Mouse (Mus musculus) midbrain, embryonic 15.5 days (tissue): Measurements from ENCODE around the gene Loxl1. TPM values are rescaled to one million over a fixed set of nuclear protein-coding genes. Genes with fewer than 3 reads are reported as not detected.
A peak's percentile ranks its signal among the peaks of the same experiment; 100 is the strongest.

Experiments
- ATAC-seq: fragments of 200-750 bp; cut with Nextera tagmentation; replicated peaks from 2 replicates; pipeline ENCODE4 v1.8.0; 2017; ENCODE audit warnings: moderate TSS enrichment
- H3K27ac ChIP-seq: fragments of 300-500 bp; sonication (generic); 2 replicates; pipeline ENCODE4 v1.5.1; 2015; ENCODE audit warnings: mild to moderate bottlenecking, inconsistent platforms
- H3K27me3 ChIP-seq: fragments of 300-500 bp; sonication (generic); replicated peaks from 2 replicates; pipeline ENCODE4 v1.6.1; 2015; ENCODE audit warnings: inconsistent platforms
- H3K36me3 ChIP-seq: fragments of 300-500 bp; sonication (generic); replicated peaks from 2 replicates; pipeline ENCODE4 v1.6.1; 2015; ENCODE audit warnings: inconsistent platforms
- H3K4me1 ChIP-seq: fragments of 300-500 bp; sonication (generic); 2 replicates; pipeline ENCODE4 v1.6.1; 2015; ENCODE audit warnings: inconsistent platforms
- H3K4me2 ChIP-seq: fragments of 300-500 bp; sonication (generic); 2 replicates; pipeline ENCODE4 v1.6.1; 2015; ENCODE audit warnings: inconsistent platforms, mild to moderate bottlenecking, moderate library complexity
- H3K4me3 ChIP-seq: fragments of 300-500 bp; sonication (generic); 2 replicates; pipeline ENCODE4 v1.5.1; 2015; ENCODE audit warnings: mild to moderate bottlenecking, inconsistent platforms
- H3K9ac ChIP-seq: fragments of 300-500 bp; sonication (generic); 2 replicates; pipeline ENCODE4 v1.6.1; 2015; ENCODE audit warnings: mild to moderate bottlenecking, inconsistent platforms
- H3K9me3 ChIP-seq: fragments of 300-500 bp; sonication (generic); 2 replicates; pipeline ENCODE4 v1.6.1; 2016; ENCODE audit warnings: inconsistent platforms
- WGBS: fragments of 180-500 bp; shearing (Covaris S2); methylation state at CpG from one replicate; pipeline ENCODE4 v1.1.7; 2015; ENCODE audit warnings: mixed read lengths; 5-methylcytosine and 5-hydroxymethylcytosine counted together
- polyA plus RNA-seq: library from polyadenylated mRNA; unstranded; fragments of >200 nt; fragmentation: Nextera tagmentation; extraction: Ambion mirVana; gene quantifications from 2 replicates; pipeline ENCODE4 v1.2.1, GENCODE M21; 2015

The Loxl1 gene
- 6.0 and 7.2 TPM in 2 replicates for polyA plus RNA-seq

- Histone ChIP-seq H3K4me3 (peak within 1 kb of the TSS; percentile 38), H3K27me3 (peaks cover 28% of the 10 kb centered on the region), H3K9me3 (no peaks in the 10 kb centered on the region), H3K27ac (0 out of 2 replicates have a peak within 1 kb of the TSS, but pooled peaks have one; percentile 6), H3K36me3 (no peaks in the 10 kb centered on the region), H3K4me2 (peak within 1 kb of the TSS; percentile 55), H3K4me1 (peaks cover 23% of the 10 kb centered on the region), H3K9ac (0 out of 2 replicates have a peak within 1 kb of the TSS, but pooled peaks have one; percentile 2)
- 3% methylated on average over 21 of the region's 21 CpGs for WGBS
- peak; percentile 50 for ATAC-seq
Observed at GRCm38 (mm10) chr9:58312944-58313359, at the start of gene Loxl1. Gene Loxl1, minus strand, starts transcription at chr9:58313186.

- no peak overlapping the region for H3K4me2 ChIP-seq
- H3K27me3 ChIP-seq, result no peaks in the 10 kb centered on the region
- no peak overlapping the region for H3K4me3 ChIP-seq
- no peaks in the 10 kb centered on the region for H3K36me3 ChIP-seq
- H3K9ac ChIP-seq, result no peak overlapping the region
- H3K9me3 ChIP-seq, result no peaks in the 10 kb centered on the region
- no peak overlapping the region for H3K27ac ChIP-seq
- WGBS, result 81% methylated on average over 7 of the region's 7 CpGs
- no peak for ATAC-seq
- no peaks in the 10 kb centered on the region for H3K4me1 ChIP-seq
Observed at GRCm38 (mm10) chr9:58361956-58362355, 49.0 kb upstream of the Loxl1 start.

- Histone ChIP-seq H3K36me3 (no peaks in the 10 kb centered on the region), H3K27me3 (no peaks in the 10 kb centered on the region), H3K4me1 (no peaks in the 10 kb centered on the region), H3K9ac (no peak overlapping the region), H3K4me2 (no peak overlapping the region), H3K4me3 (no peak overlapping the region), H3K27ac (no peak overlapping the region), H3K9me3 (no peaks in the 10 kb centered on the region)
- WGBS, result 86% methylated on average over 1 of the region's 1 CpGs
- no peak for ATAC-seq
Observed at GRCm38 (mm10) chr9:58361373-58361772, 48.4 kb upstream of the Loxl1 start.

GRCm38 (mm10) chr9:58355262-58356050 lies 42.5 kb upstream of the Loxl1 start:
- peak overlapping the region; percentile 49; the same call in 1 of the 2 replicates for H3K27ac ChIP-seq
- no peak overlapping the region for H3K4me2 ChIP-seq
- H3K27me3 ChIP-seq, result no peaks in the 10 kb centered on the region
- no peaks in the 10 kb centered on the region for H3K9me3 ChIP-seq
- H3K4me1 ChIP-seq, result peaks cover 12% of the 10 kb centered on the region; the same call in 1 of the 2 replicates
- H3K9ac ChIP-seq, result no peak overlapping the region
- 20% methylated on average over 6 of the region's 6 CpGs for WGBS
- no peaks in the 10 kb centered on the region for H3K36me3 ChIP-seq
- no peak overlapping the region for H3K4me3 ChIP-seq
- no peak for ATAC-seq

- Histone ChIP-seq H3K9ac (no peak overlapping the region), H3K9me3 (no peaks in the 10 kb centered on the region), H3K4me1 (peaks cover 12% of the 10 kb centered on the region; the same call in 1 of the 2 replicates), H3K36me3 (no peaks in the 10 kb centered on the region), H3K27ac (no peak overlapping the region), H3K27me3 (no peaks in the 10 kb centered on the region), H3K4me2 (no peak overlapping the region), H3K4me3 (no peak overlapping the region)
- 87% methylated on average over 6 of the region's 6 CpGs for WGBS
- ATAC-seq, result no peak
Observed at GRCm38 (mm10) chr9:58354701-58355100, 41.7 kb upstream of the Loxl1 start.

GRCm38 (mm10) chr9:58353224-58353623 lies 40.2 kb upstream of the Loxl1 start:
- 87% methylated on average over 6 of the region's 6 CpGs for WGBS
- H3K9me3 ChIP-seq, result no peaks in the 10 kb centered on the region
- H3K27me3 ChIP-seq, result no peaks in the 10 kb centered on the region
- peaks cover 12% of the 10 kb centered on the region; the same call in 1 of the 2 replicates for H3K4me1 ChIP-seq
- no peaks in the 10 kb centered on the region for H3K36me3 ChIP-seq
- no peak overlapping the region for H3K27ac ChIP-seq
- no peak overlapping the region for H3K4me2 ChIP-seq
- ATAC-seq, result no peak
- no peak overlapping the region for H3K9ac ChIP-seq
- no peak overlapping the region for H3K4me3 ChIP-seq

GRCm38 (mm10) chr9:58347795-58348194 lies 34.8 kb upstream of the Loxl1 start:
- Histone ChIP-seq H3K9ac (no peak overlapping the region), H3K4me2 (no peak overlapping the region), H3K36me3 (no peaks in the 10 kb centered on the region), H3K27ac (no peak overlapping the region), H3K4me3 (no peak overlapping the region), H3K9me3 (no peaks in the 10 kb centered on the region), H3K27me3 (no peaks in the 10 kb centered on the region), H3K4me1 (peaks cover 5% of the 10 kb centered on the region; the same call in 1 of the 2 replicates)
- no peak for ATAC-seq
- WGBS, result 87% methylated on average over 6 of the region's 6 CpGs

GRCm38 (mm10) chr9:58346498-58346897 lies 33.5 kb upstream of the Loxl1 start:
- Histone ChIP-seq H3K27ac (no peak overlapping the region), H3K4me1 (peaks cover 5% of the 10 kb centered on the region; the same call in 1 of the 2 replicates), H3K4me2 (no peak overlapping the region), H3K36me3 (no peaks in the 10 kb centered on the region), H3K9me3 (no peaks in the 10 kb centered on the region), H3K9ac (no peak overlapping the region), H3K4me3 (no peak overlapping the region), H3K27me3 (no peaks in the 10 kb centered on the region)
- ATAC-seq, result no peak
- 54% methylated on average over 10 of the region's 10 CpGs for WGBS

GRCm38 (mm10) chr9:58345963-58346362 lies 33.0 kb upstream of the Loxl1 start:
- no peak for ATAC-seq
- Histone ChIP-seq H3K9me3 (no peaks in the 10 kb centered on the region), H3K36me3 (no peaks in the 10 kb centered on the region), H3K4me1 (peaks cover 5% of the 10 kb centered on the region; the same call in 1 of the 2 replicates), H3K27me3 (no peaks in the 10 kb centered on the region), H3K4me2 (no peak overlapping the region), H3K4me3 (no peak overlapping the region), H3K9ac (no peak overlapping the region), H3K27ac (no peak overlapping the region)
- WGBS, result 67% methylated on average over 7 of the region's 7 CpGs

GRCm38 (mm10) chr9:58341795-58342194 lies 28.8 kb upstream of the Loxl1 start:
- Histone ChIP-seq H3K4me2 (no peak overlapping the region), H3K4me1 (peaks cover 5% of the 10 kb centered on the region; the same call in 1 of the 2 replicates), H3K9me3 (no peaks in the 10 kb centered on the region), H3K27ac (no peak overlapping the region), H3K36me3 (no peaks in the 10 kb centered on the region), H3K27me3 (no peaks in the 10 kb centered on the region), H3K9ac (no peak overlapping the region), H3K4me3 (no peak overlapping the region)
- 85% methylated on average over 1 of the region's 1 CpGs for WGBS
- ATAC-seq, result no peak

- H3K27ac ChIP-seq, result no peak overlapping the region
- WGBS, result 81% methylated on average over 8 of the region's 8 CpGs
- no peak overlapping the region for H3K4me2 ChIP-seq
- ATAC-seq, result no peak
- no peaks in the 10 kb centered on the region for H3K9me3 ChIP-seq
- H3K9ac ChIP-seq, result no peak overlapping the region
- H3K4me3 ChIP-seq, result no peak overlapping the region
- H3K4me1 ChIP-seq, result no peaks in the 10 kb centered on the region
- no peaks in the 10 kb centered on the region for H3K36me3 ChIP-seq
- no peaks in the 10 kb centered on the region for H3K27me3 ChIP-seq
Observed at GRCm38 (mm10) chr9:58336650-58337281, 23.8 kb upstream of the Loxl1 start.

GRCm38 (mm10) chr9:58331276-58331675 lies 18.3 kb upstream of the Loxl1 start:
- H3K4me1 ChIP-seq, result peaks cover 13% of the 10 kb centered on the region
- no peak overlapping the region for H3K27ac ChIP-seq
- H3K4me2 ChIP-seq, result no peak overlapping the region
- H3K4me3 ChIP-seq, result no peak overlapping the region
- no peaks in the 10 kb centered on the region for H3K27me3 ChIP-seq
- no peak overlapping the region for H3K9ac ChIP-seq
- no peaks in the 10 kb centered on the region for H3K9me3 ChIP-seq
- no peaks in the 10 kb centered on the region for H3K36me3 ChIP-seq
- no peak for ATAC-seq
- 76% methylated on average over 3 of the region's 3 CpGs for WGBS
